8 mouse cellular contexts compared by ENCODE assay signal in genomic region chr4:43442044-43442443, GRCm38 (mm10). TPM values are rescaled to one million over a fixed set of nuclear protein-coding genes. Genes with fewer than 3 reads are reported as not detected.
DNase-seq lines count a peak whose midpoint lies in the region; ATAC-seq lines count a peak whose summit lies in the region.

No protein-coding gene starts in this region.

- no peaks in the 10 kb centered on the region for H3K9me3 ChIP-seq in forebrain, embryonic 14.5 days (replicated peaks; ENCODE audit: control insufficient read depth, low read length)
- H3K9me3 ChIP-seq in neural tube, embryonic 15.5 days (replicated peaks): no peaks in the 10 kb centered on the region

- H3K27me3 ChIP-seq in forebrain, embryonic 14.5 days (replicated peaks; ENCODE audit: control insufficient read depth, insufficient read depth, low read length): no peaks in the 10 kb centered on the region
- H3K27me3 ChIP-seq in neural tube, embryonic 15.5 days (replicated peaks): no peaks in the 10 kb centered on the region

- peak overlapping the region; percentile 90 for H3K4me2 ChIP-seq in forebrain, embryonic 14.5 days (ENCODE audit: low read length)
- peak overlapping the region; percentile 79 for H3K4me2 ChIP-seq in neural tube, embryonic 15.5 days

- peak; percentile 95 for ATAC-seq in forebrain, embryonic 14.5 days
- peak; percentile 95 for ATAC-seq in neural tube, embryonic 15.5 days (ENCODE audit: low FRiP score)

- DNase-seq in ES-CJ7 (ENCODE audit: low read depth, low spot score): peak; percentile 100
- peak; percentile 99 for DNase-seq in cerebellum, adult 11 months
- DNase-seq in forebrain, embryonic 14.5 days (ENCODE audit: low spot score): peak; percentile 100
- peak; percentile 98 to 100 for DNase-seq in heart, postnatal 14 days
- peak; percentile 100 for DNase-seq in layer of hippocampus, adult 11-12 months (ENCODE audit: low spot score)
- DNase-seq in lung, adult 18-20 months: peak; percentile 99
- peak; percentile 97 for DNase-seq in testis, postnatal 14 days (ENCODE audit: low spot score)

- H3K27ac ChIP-seq in forebrain, embryonic 14.5 days (ENCODE audit: low read depth, low read length): peak overlapping the region; percentile 92
- peak overlapping the region; percentile 96 for H3K27ac ChIP-seq in neural tube, embryonic 15.5 days (replicated peaks)

- H3K4me3 ChIP-seq in forebrain, embryonic 14.5 days (ENCODE audit: low read depth, low read length): peak overlapping the region; percentile 91
- peak overlapping the region; percentile 94 for H3K4me3 ChIP-seq in neural tube, embryonic 15.5 days (replicated peaks)

- H3K9ac ChIP-seq in forebrain, embryonic 14.5 days (ENCODE audit: low read length): peak overlapping the region; percentile 99
- H3K9ac ChIP-seq in neural tube, embryonic 15.5 days (replicated peaks): peak overlapping the region; percentile 98

- under 1% methylated on average over 33 of the region's 33 CpGs for WGBS in forebrain, embryonic 14.5 days
- under 1% methylated on average over 33 of the region's 33 CpGs for WGBS in neural tube, embryonic 15.5 days

- peaks cover 10% of the 10 kb centered on the region for H3K4me1 ChIP-seq in forebrain, embryonic 14.5 days (ENCODE audit: control insufficient read depth, insufficient read depth, low read length)
- peaks cover 15% of the 10 kb centered on the region for H3K4me1 ChIP-seq in neural tube, embryonic 15.5 days

- intact Hi-C loops in heart, postnatal 14 days (cut with DNase I): loop anchor here (2.0 to 5.0 kb wide), 3 partner anchors 37 to 225 kb away; partner anchors contain the start of genes Fam221b and Tmem8b

- peaks cover 23% of the 10 kb centered on the region for H3K36me3 ChIP-seq in forebrain, embryonic 14.5 days (ENCODE audit: control insufficient read depth, insufficient read depth, low read length)
- H3K36me3 ChIP-seq in neural tube, embryonic 15.5 days: peaks cover 22% of the 10 kb centered on the region

RNA-seq across cellular contexts. Expression of gene Tesk1, which starts 0.3 kb away (rescaled TPM):
- polyA plus RNA-seq in forebrain, embryonic 14.5 days (2014; fragmentation: Nextera tagmentation; extraction: Ambion mirVana): 10.2 and 12.1 TPM in 2 replicates
- total RNA-seq in heart, postnatal 14 days (2021): 10 to 100 TPM; 32.3 to 35.7 TPM
- polyA plus RNA-seq in neural tube, embryonic 15.5 days (2015; fragmentation: Nextera tagmentation; extraction: Ambion mirVana): 9.7 and 14.1 TPM in 2 replicates

RNA-seq across cellular contexts. Expression of gene Cd72, which starts 12.4 kb away (rescaled TPM):
- polyA plus RNA-seq in forebrain, embryonic 14.5 days (2014; fragmentation: Nextera tagmentation; extraction: Ambion mirVana): 6.7 and 8.8 TPM in 2 replicates
- under 1 TPM; 0.59 to 0.88 TPM for total RNA-seq in heart, postnatal 14 days (2021)
- 4.3 and 6.7 TPM in 2 replicates for polyA plus RNA-seq in neural tube, embryonic 15.5 days (2015; fragmentation: Nextera tagmentation; extraction: Ambion mirVana)

RNA-seq across cellular contexts. Expression of gene Fam166b, which starts 13.1 kb away (rescaled TPM):
- 0.29 and 0.73 TPM in 2 replicates for polyA plus RNA-seq in forebrain, embryonic 14.5 days (2014; fragmentation: Nextera tagmentation; extraction: Ambion mirVana)
- total RNA-seq in heart, postnatal 14 days (2021): under 1 TPM in 1 of 2 experiments, not detected in 1; 0.38 TPM
- 1.7 and 2.6 TPM in 2 replicates for polyA plus RNA-seq in neural tube, embryonic 15.5 days (2015; fragmentation: Nextera tagmentation; extraction: Ambion mirVana)

RNA-seq across cellular contexts. Expression of gene Sit1, which starts 41.5 kb away (rescaled TPM):
- not detected in 2 replicates for polyA plus RNA-seq in forebrain, embryonic 14.5 days (2014; fragmentation: Nextera tagmentation; extraction: Ambion mirVana)
- total RNA-seq in heart, postnatal 14 days (2021): 1 to 10 TPM in 1 of 2 experiments, not detected in 1; 1.4 TPM
- 1.9 TPM in 1 of 2 replicates, not detected in the other for polyA plus RNA-seq in neural tube, embryonic 15.5 days (2015; fragmentation: Nextera tagmentation; extraction: Ambion mirVana)

RNA-seq across cellular contexts. Expression of gene Ccdc107, which starts 50.7 kb away (rescaled TPM):
- polyA plus RNA-seq in forebrain, embryonic 14.5 days (2014; fragmentation: Nextera tagmentation; extraction: Ambion mirVana): 68.7 and 69.1 TPM in 2 replicates
- total RNA-seq in heart, postnatal 14 days (2021): 10 to 100 TPM; 25.9 to 27.1 TPM
- 88.9 and 89.8 TPM in 2 replicates for polyA plus RNA-seq in neural tube, embryonic 15.5 days (2015; fragmentation: Nextera tagmentation; extraction: Ambion mirVana)

Comparison
In these comparisons a context has a peak if more than half of its experiments do, and no peak if none do; other contexts are left out.
1. Peak in every context shown above with its lines: DNase-seq, ATAC-seq, H3K4me3 ChIP-seq and H3K27ac ChIP-seq.